Mouse (Mus musculus): ENCODE data around the gene Fyttd1. TPM values are rescaled to one million over a fixed set of nuclear protein-coding genes. Genes with fewer than 3 reads are reported as not detected.
A peak's percentile ranks its signal among the peaks of the same experiment; 100 is the strongest.

The Fyttd1 gene
- polyA plus RNA-seq (2015; fragmentation: Nextera tagmentation; extraction: Ambion mirVana), result 52.7 and 52.8 TPM in 2 replicates

- H3K4me3 ChIP-seq (ENCODE audit: low read depth, low read length), result peak within 1 kb of the TSS; percentile 90
- H3K9ac ChIP-seq (ENCODE audit: low read depth, low read length), result peak within 1 kb of the TSS; percentile 91
- H3K27ac ChIP-seq (ENCODE audit: low read depth, low read length), result peak within 1 kb of the TSS; percentile 90
- peak; percentile 74 for TF ChIP-seq CTCF (IDR thresholded peaks at IDR 0.05; ENCODE audit: low read depth)
- no peaks in the 10 kb centered on the region for H3K27me3 ChIP-seq (replicated peaks; ENCODE audit: control insufficient read depth, insufficient read depth, low read length)
- ATAC-seq, result peak; percentile 95
- peak within 1 kb of the TSS; percentile 90 for H3K4me2 ChIP-seq (replicated peaks; ENCODE audit: low read depth)
- no peaks in the 10 kb centered on the region for H3K36me3 ChIP-seq (ENCODE audit: control insufficient read depth, insufficient read depth)
- no peaks in the 10 kb centered on the region for H3K9me3 ChIP-seq (ENCODE audit: control insufficient read depth)
- under 1% methylated on average over 79 of the region's 83 CpGs for WGBS
- H3K4me1 ChIP-seq (replicated peaks; ENCODE audit: control insufficient read depth, insufficient read depth, low read length), result 0 out of 2 replicates have a peak, but pooled peaks cover 6% of the 10 kb centered on the region
Observed at GRCm38 (mm10) chr16:32877343-32878156, at the start of gene Fyttd1, which contains the start of gene Rubcn. Gene Fyttd1 (plus strand): TSS chr16:32877500. Gene Rubcn (minus strand): TSS chr16:32877766.

GRCm38 (mm10) chr16:32829104-32829503 is 48.2 kb upstream of the Fyttd1 start:
- no peak for ATAC-seq
- WGBS, result 86% methylated on average over 11 of the region's 11 CpGs
- H3K36me3 ChIP-seq (ENCODE audit: control insufficient read depth, insufficient read depth), result peaks cover 63% of the 10 kb centered on the region

GRCm38 (mm10) chr16:32831501-32831900 is 45.8 kb upstream of the Fyttd1 start:
- H3K4me2 ChIP-seq (replicated peaks; ENCODE audit: low read depth), result no peak overlapping the region
- no peaks in the 10 kb centered on the region for H3K4me1 ChIP-seq (replicated peaks; ENCODE audit: control insufficient read depth, insufficient read depth, low read length)
- no peaks in the 10 kb centered on the region for H3K27me3 ChIP-seq (replicated peaks; ENCODE audit: control insufficient read depth, insufficient read depth, low read length)
- TF ChIP-seq CTCF (IDR thresholded peaks at IDR 0.05; ENCODE audit: low read depth), result no peak
- no peaks in the 10 kb centered on the region for H3K9me3 ChIP-seq (ENCODE audit: control insufficient read depth)
- no peak overlapping the region for H3K9ac ChIP-seq (ENCODE audit: low read depth, low read length)
- H3K27ac ChIP-seq (ENCODE audit: low read depth, low read length), result no peak overlapping the region
- H3K4me3 ChIP-seq (ENCODE audit: low read depth, low read length), result no peak overlapping the region
- ATAC-seq, result no peak
- H3K36me3 ChIP-seq (ENCODE audit: control insufficient read depth, insufficient read depth), result peaks cover 62% of the 10 kb centered on the region
- 85% methylated on average over 4 of the region's 4 CpGs for WGBS

More at GRCm38 (mm10) chr16:32829104-32829503, 48.2 kb upstream of the Fyttd1 start:
- H3K9ac ChIP-seq (ENCODE audit: low read depth, low read length), result no peak overlapping the region
- H3K4me2 ChIP-seq (replicated peaks; ENCODE audit: low read depth), result no peak overlapping the region
- TF ChIP-seq CTCF (IDR thresholded peaks at IDR 0.05; ENCODE audit: low read depth), result no peak
- H3K4me1 ChIP-seq (replicated peaks; ENCODE audit: control insufficient read depth, insufficient read depth, low read length), result no peaks in the 10 kb centered on the region
- no peaks in the 10 kb centered on the region for H3K27me3 ChIP-seq (replicated peaks; ENCODE audit: control insufficient read depth, insufficient read depth, low read length)
- H3K4me3 ChIP-seq (ENCODE audit: low read depth, low read length), result no peak overlapping the region
- H3K27ac ChIP-seq (ENCODE audit: low read depth, low read length), result no peak overlapping the region
- no peaks in the 10 kb centered on the region for H3K9me3 ChIP-seq (ENCODE audit: control insufficient read depth)

- H3K36me3 ChIP-seq (ENCODE audit: control insufficient read depth, insufficient read depth), result peaks cover 60% of the 10 kb centered on the region
- no peak overlapping the region for H3K4me3 ChIP-seq (ENCODE audit: low read depth, low read length)
- TF ChIP-seq CTCF (IDR thresholded peaks at IDR 0.05; ENCODE audit: low read depth), result no peak
- no peak for ATAC-seq
- H3K9ac ChIP-seq (ENCODE audit: low read depth, low read length), result no peak overlapping the region
- H3K9me3 ChIP-seq (ENCODE audit: control insufficient read depth), result no peaks in the 10 kb centered on the region
- H3K27me3 ChIP-seq (replicated peaks; ENCODE audit: control insufficient read depth, insufficient read depth, low read length), result no peaks in the 10 kb centered on the region
- no peak overlapping the region; the same call in 1 of the 2 replicates for H3K27ac ChIP-seq (ENCODE audit: low read depth, low read length)
- H3K4me1 ChIP-seq (replicated peaks; ENCODE audit: control insufficient read depth, insufficient read depth, low read length), result no peaks in the 10 kb centered on the region
- WGBS, result 97% methylated on average over 11 of the region's 11 CpGs
- H3K4me2 ChIP-seq (replicated peaks; ENCODE audit: low read depth), result no peak overlapping the region
Observed at GRCm38 (mm10) chr16:32847103-32847502, 30.2 kb upstream of the Fyttd1 start.

GRCm38 (mm10) chr16:32849042-32849830 is 28.1 kb upstream of the Fyttd1 start:
- peak; percentile 86 for ATAC-seq
- H3K9ac ChIP-seq (ENCODE audit: low read depth, low read length), result no peak overlapping the region
- H3K4me3 ChIP-seq (ENCODE audit: low read depth, low read length), result no peak overlapping the region
- WGBS, result 47% methylated on average over 11 of the region's 11 CpGs
- peaks cover 49% of the 10 kb centered on the region for H3K36me3 ChIP-seq (ENCODE audit: control insufficient read depth, insufficient read depth)
- no peaks in the 10 kb centered on the region for H3K9me3 ChIP-seq (ENCODE audit: control insufficient read depth)
- no peak overlapping the region for H3K4me2 ChIP-seq (replicated peaks; ENCODE audit: low read depth)
- H3K4me1 ChIP-seq (replicated peaks; ENCODE audit: control insufficient read depth, insufficient read depth, low read length), result no peaks in the 10 kb centered on the region
- H3K27ac ChIP-seq (ENCODE audit: low read depth, low read length), result peak overlapping the region; percentile 60
- no peaks in the 10 kb centered on the region for H3K27me3 ChIP-seq (replicated peaks; ENCODE audit: control insufficient read depth, insufficient read depth, low read length)
- TF ChIP-seq CTCF (IDR thresholded peaks at IDR 0.05; ENCODE audit: low read depth), result peak; percentile 32; the same call in 1 of the 2 replicates

GRCm38 (mm10) chr16:32853492-32854049 is 23.7 kb upstream of the Fyttd1 start:
- no peak for TF ChIP-seq CTCF (IDR thresholded peaks at IDR 0.05; ENCODE audit: low read depth)
- Histone ChIP-seq H3K27ac (ENCODE audit: low read depth, low read length) (no peak overlapping the region), H3K36me3 (ENCODE audit: control insufficient read depth, insufficient read depth) (peaks cover 28% of the 10 kb centered on the region), H3K27me3 (replicated peaks; ENCODE audit: control insufficient read depth, insufficient read depth, low read length) (no peaks in the 10 kb centered on the region), H3K4me3 (ENCODE audit: low read depth, low read length) (no peak overlapping the region), H3K4me1 (replicated peaks; ENCODE audit: control insufficient read depth, insufficient read depth, low read length) (no peaks in the 10 kb centered on the region), H3K9me3 (ENCODE audit: control insufficient read depth) (no peaks in the 10 kb centered on the region), H3K9ac (ENCODE audit: low read depth, low read length) (no peak overlapping the region), H3K4me2 (replicated peaks; ENCODE audit: low read depth) (no peak overlapping the region)
- no peak for ATAC-seq
- WGBS, result 83% methylated on average over 13 of the region's 13 CpGs

All from intestine, postnatal 0 days (tissue).